Mouse (Mus musculus) brain, embryonic 14.5 days (tissue): ENCODE data around the gene Cbx7.

Experiments
- CTCF ChIP-seq: fragments of 200-500 bp; IDR thresholded peaks from 2 replicates; pipeline ENCODE4 v1.5.1; 2012; ENCODE audit warnings: inconsistent platforms, mild to moderate bottlenecking, moderate library complexity, borderline replicate concordance; ENCODE audit not compliant: insufficient read depth, insufficient read length; ENCODE audit errors: extremely low read depth
- POLR2A ChIP-seq: fragments of 200-500 bp; IDR thresholded peaks from 2 replicates; pipeline ENCODE4 v1.6.1; 2012; ENCODE audit warnings: mild to moderate bottlenecking, inconsistent platforms, borderline replicate concordance; ENCODE audit not compliant: poor library complexity, insufficient read depth, insufficient read length, severe bottlenecking; ENCODE audit errors: extremely low read depth

GRCm38 (mm10) chr15:80008461-80008860 is 37.5 kb upstream of the Cbx7 start:
- TF ChIP-seq CTCF (no peak), POLR2A (no peak)
